Mouse (Mus musculus) subcutaneous adipose tissue, adult 2 months (tissue): ENCODE data around the gene AL607142.1. TPM values are rescaled to one million over a fixed set of nuclear protein-coding genes. Genes with fewer than 3 reads are reported as not detected.

Experiments used
- polyA plus RNA-seq: library from polyadenylated mRNA; depleted of rRNA; stranded (reverse); fragments of >200 nt; gene quantifications from 2 replicates; pipeline ENCODE4 v1.2.3, GENCODE M21; 2012; ENCODE audit warnings: low replicate concordance; rRNA removed

AL607142.1 gene
- not detected in 2 replicates for polyA plus RNA-seq

DNA sequence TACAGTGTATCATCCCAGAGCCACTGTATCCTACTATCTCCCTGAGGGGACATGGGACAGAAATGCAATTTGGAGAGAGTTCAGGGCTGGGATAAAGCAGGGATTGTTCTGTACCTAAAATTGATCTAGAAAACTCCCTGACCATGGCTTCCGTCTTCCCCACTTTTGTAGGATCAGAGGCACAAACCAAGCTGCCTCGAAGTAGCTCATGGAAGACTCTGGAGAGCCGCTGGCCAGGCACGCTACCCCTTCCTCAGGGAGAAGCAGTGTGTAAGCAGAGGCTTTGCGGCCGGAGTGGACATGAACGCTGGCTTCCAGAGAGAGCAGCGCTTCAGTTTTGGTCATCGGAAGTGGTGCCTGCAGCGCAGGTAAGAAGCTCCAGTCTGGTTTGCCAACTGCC is at the start of gene AL607142.1:
TSS of gene AL607142.1 (plus strand) at position 301 of the 400 bp plus-strand sequence.

Other genes with a start within 250 kb of the AL607142.1 start
- gene Edn2, start 96.2 kb downstream of the AL607142.1 start, polyA plus RNA-seq: 0.62 TPM in 1 of 2 replicates, not detected in the other
- 0.54 and 2.6 TPM in 2 replicates for gene Foxo6, start 222.4 kb downstream of the AL607142.1 start, polyA plus RNA-seq